Mouse (Mus musculus): ENCODE measurements around the gene Npm3. TPM values are rescaled to one million over a fixed set of nuclear protein-coding genes. Genes with fewer than 3 reads are reported as not detected.

Gene Npm3
- polyA plus RNA-seq, 1 experiment from 2014 or later: 9.4 TPM

DNA sequence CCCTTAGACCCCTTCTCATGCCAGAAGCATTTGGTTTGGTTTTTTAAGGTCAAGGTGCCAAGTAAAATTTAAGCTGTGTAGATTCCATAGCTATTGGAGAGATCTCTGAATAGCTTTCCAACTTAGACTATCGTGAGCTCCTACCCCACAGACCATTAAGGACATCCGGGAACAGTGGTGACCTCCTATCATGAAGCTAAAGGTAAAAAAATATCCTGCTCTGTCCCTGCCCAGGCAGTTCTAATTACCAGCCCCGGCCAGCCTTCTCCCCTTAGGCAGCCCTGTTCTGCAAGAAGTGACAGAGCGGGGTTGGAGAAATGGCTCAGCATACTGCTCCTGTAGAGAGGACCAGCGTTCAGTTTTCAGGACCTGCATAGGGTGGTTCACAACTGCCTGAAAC lies 10.9 kb downstream of the Npm3 start:
- peaks cover 83% of the 10 kb centered on the region for H3K4me1 ChIP-seq
- peaks cover 100% of the 10 kb centered on the region for H3K27me3 ChIP-seq (ENCODE audit: low read depth, poor library complexity, severe bottlenecking)
- H3K36me3 ChIP-seq: no peaks in the 10 kb centered on the region
- 0 out of 2 replicates have a peak overlapping the region, but pooled peaks have one; percentile 7 for H3K4me3 ChIP-seq
- WGBS: 53% methylated on average over 5 of the region's 5 CpGs
- DNase-seq (ENCODE audit: low spot score): no peak
- no peaks in the 10 kb centered on the region for H3K9me3 ChIP-seq (replicated peaks)
- no peak overlapping the region for H3K27ac ChIP-seq (replicated peaks)

- peak overlapping the region; percentile 47 for H3K4me3 ChIP-seq
- no peak for DNase-seq (ENCODE audit: low spot score)
These were observed 11.4 kb downstream of the Npm3 start for GRCm38 (mm10) chr19:45737846-45738484.

GRCm38 (mm10) chr19:45737208-45737845 lies 12.1 kb downstream of the Npm3 start:
- peak overlapping the region; percentile 56 for H3K27ac ChIP-seq (replicated peaks)
- peak; percentile 66 for DNase-seq (ENCODE audit: low spot score)
- H3K27me3 ChIP-seq (ENCODE audit: low read depth, poor library complexity, severe bottlenecking): peaks cover 100% of the 10 kb centered on the region
- H3K4me3 ChIP-seq: peak overlapping the region; percentile 47
- WGBS: 4% methylated on average over 23 of the region's 23 CpGs
- H3K9me3 ChIP-seq (replicated peaks): no peaks in the 10 kb centered on the region
- H3K4me1 ChIP-seq: peaks cover 75% of the 10 kb centered on the region
- H3K36me3 ChIP-seq: no peaks in the 10 kb centered on the region

More at GRCm38 (mm10) chr19:45737846-45738484, 11.4 kb downstream of the Npm3 start:
- no peaks in the 10 kb centered on the region for H3K36me3 ChIP-seq
- WGBS: 55% methylated on average over 10 of the region's 10 CpGs
- no peaks in the 10 kb centered on the region for H3K9me3 ChIP-seq (replicated peaks)
- H3K27me3 ChIP-seq (ENCODE audit: low read depth, poor library complexity, severe bottlenecking): peaks cover 100% of the 10 kb centered on the region
- H3K27ac ChIP-seq (replicated peaks): no peak overlapping the region
- H3K4me1 ChIP-seq: peaks cover 81% of the 10 kb centered on the region

GRCm38 (mm10) chr19:45736855-45737207 lies 12.6 kb downstream of the Npm3 start:
- under 1% methylated on average over 28 of the region's 28 CpGs for WGBS
- Histone ChIP-seq H3K27me3 (ENCODE audit: low read depth, poor library complexity, severe bottlenecking) (peaks cover 100% of the 10 kb centered on the region), H3K9me3 (replicated peaks) (no peaks in the 10 kb centered on the region), H3K4me1 (peaks cover 70% of the 10 kb centered on the region), H3K36me3 (no peaks in the 10 kb centered on the region), H3K4me3 (peak overlapping the region; percentile 47), H3K27ac (replicated peaks) (peak overlapping the region; percentile 56)
- no peak for DNase-seq (ENCODE audit: low spot score)

DNA sequence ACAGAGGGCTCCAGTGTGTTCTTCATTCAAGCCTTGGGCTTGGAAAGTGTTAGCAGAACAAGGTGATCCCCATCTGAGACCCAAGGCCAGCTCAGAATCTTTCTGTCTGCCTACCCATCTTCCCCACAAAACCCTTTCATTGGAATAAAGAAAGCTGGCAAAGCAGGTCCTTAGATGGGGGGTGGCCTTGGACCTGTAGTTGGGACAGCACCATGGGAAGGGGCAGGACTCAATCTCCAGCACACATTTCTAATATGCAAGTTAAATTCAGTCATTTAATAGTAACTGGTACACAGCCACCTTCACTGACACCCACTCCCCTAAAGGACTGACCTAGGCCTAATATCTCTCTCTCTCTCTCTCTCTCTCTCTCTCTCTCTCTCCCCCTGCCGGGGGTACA lies 13.2 kb downstream of the Npm3 start:
- 21% methylated on average over 1 of the region's 1 CpGs for WGBS
- DNase-seq (ENCODE audit: low spot score): no peak

GRCm38 (mm10) chr19:45734762-45735161 lies 14.6 kb downstream of the Npm3 start:
- Histone ChIP-seq H3K4me1 (peaks cover 60% of the 10 kb centered on the region), H3K36me3 (no peaks in the 10 kb centered on the region)
- no peak for DNase-seq (ENCODE audit: low spot score)

More for the DNA sequence above, 13.2 kb downstream of the Npm3 start:
- Histone ChIP-seq H3K36me3 (no peaks in the 10 kb centered on the region), H3K4me1 (peaks cover 64% of the 10 kb centered on the region), H3K27ac (replicated peaks) (no peak overlapping the region), H3K9me3 (replicated peaks) (no peaks in the 10 kb centered on the region), H3K4me3 (peak overlapping the region; percentile 47; the same call in 1 of the 2 replicates), H3K27me3 (ENCODE audit: low read depth, poor library complexity, severe bottlenecking) (peaks cover 100% of the 10 kb centered on the region)

GRCm38 (mm10) chr19:45734191-45734590 lies 15.2 kb downstream of the Npm3 start:
- DNase-seq (ENCODE audit: low spot score): no peak

More at GRCm38 (mm10) chr19:45734762-45735161, 14.6 kb downstream of the Npm3 start:
- H3K27ac ChIP-seq (replicated peaks): no peak overlapping the region
- H3K9me3 ChIP-seq (replicated peaks): no peaks in the 10 kb centered on the region
- H3K4me3 ChIP-seq: no peak overlapping the region
- 46% methylated on average over 7 of the region's 7 CpGs for WGBS
- H3K27me3 ChIP-seq (ENCODE audit: low read depth, poor library complexity, severe bottlenecking): peaks cover 100% of the 10 kb centered on the region

GRCm38 (mm10) chr19:45733564-45733963 lies 15.8 kb downstream of the Npm3 start:
- no peak for DNase-seq (ENCODE audit: low spot score)
- Histone ChIP-seq H3K9me3 (replicated peaks) (no peaks in the 10 kb centered on the region), H3K4me3 (no peak overlapping the region), H3K4me1 (peaks cover 55% of the 10 kb centered on the region), H3K36me3 (no peaks in the 10 kb centered on the region), H3K27ac (replicated peaks) (no peak overlapping the region), H3K27me3 (ENCODE audit: low read depth, poor library complexity, severe bottlenecking) (peaks cover 100% of the 10 kb centered on the region)
- 14% methylated on average over 10 of the region's 10 CpGs for WGBS

More at GRCm38 (mm10) chr19:45734191-45734590, 15.2 kb downstream of the Npm3 start:
- WGBS: 67% methylated on average over 5 of the region's 5 CpGs
- Histone ChIP-seq H3K36me3 (no peaks in the 10 kb centered on the region), H3K9me3 (replicated peaks) (no peaks in the 10 kb centered on the region), H3K27me3 (ENCODE audit: low read depth, poor library complexity, severe bottlenecking) (peaks cover 100% of the 10 kb centered on the region), H3K4me1 (peaks cover 57% of the 10 kb centered on the region), H3K4me3 (no peak overlapping the region), H3K27ac (replicated peaks) (no peak overlapping the region)

DNA sequence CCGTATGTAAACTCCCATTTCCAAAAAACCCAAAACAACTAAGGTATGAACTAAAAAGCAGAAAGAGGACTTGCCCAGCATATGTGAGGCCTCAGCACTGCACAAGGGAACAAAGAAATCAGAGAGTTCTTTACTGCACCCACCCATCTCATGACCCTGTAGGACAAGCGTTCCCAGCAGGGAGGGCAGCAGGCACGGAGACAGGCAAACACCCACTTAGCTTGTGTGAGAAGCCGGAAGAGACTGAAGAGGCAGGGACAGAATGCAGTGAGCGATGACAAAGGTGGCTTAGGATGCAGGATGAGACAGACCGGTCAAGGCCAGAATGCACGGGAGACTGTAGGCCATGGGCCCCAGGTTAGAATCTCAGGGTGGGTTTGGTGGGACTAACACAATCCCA lies 17.7 kb downstream of the Npm3 start:
- peaks cover 100% of the 10 kb centered on the region for H3K27me3 ChIP-seq (ENCODE audit: low read depth, poor library complexity, severe bottlenecking)
- 88% methylated on average over 7 of the region's 7 CpGs for WGBS
- no peaks in the 10 kb centered on the region for H3K9me3 ChIP-seq (replicated peaks)
- no peak overlapping the region for H3K4me3 ChIP-seq
- no peak overlapping the region for H3K27ac ChIP-seq (replicated peaks)
- peaks cover 39% of the 10 kb centered on the region for H3K4me1 ChIP-seq
- no peak for DNase-seq (ENCODE audit: low spot score)
- H3K36me3 ChIP-seq: no peaks in the 10 kb centered on the region

- Histone ChIP-seq H3K27ac (replicated peaks) (no peak overlapping the region), H3K4me1 (peaks cover 27% of the 10 kb centered on the region), H3K36me3 (no peaks in the 10 kb centered on the region), H3K4me3 (no peak overlapping the region), H3K9me3 (replicated peaks) (no peaks in the 10 kb centered on the region), H3K27me3 (ENCODE audit: low read depth, poor library complexity, severe bottlenecking) (peaks cover 100% of the 10 kb centered on the region)
- 79% methylated on average over 8 of the region's 8 CpGs for WGBS
- DNase-seq (ENCODE audit: low spot score): no peak
These were observed 19.3 kb downstream of the Npm3 start for GRCm38 (mm10) chr19:45730042-45730441.

DNA sequence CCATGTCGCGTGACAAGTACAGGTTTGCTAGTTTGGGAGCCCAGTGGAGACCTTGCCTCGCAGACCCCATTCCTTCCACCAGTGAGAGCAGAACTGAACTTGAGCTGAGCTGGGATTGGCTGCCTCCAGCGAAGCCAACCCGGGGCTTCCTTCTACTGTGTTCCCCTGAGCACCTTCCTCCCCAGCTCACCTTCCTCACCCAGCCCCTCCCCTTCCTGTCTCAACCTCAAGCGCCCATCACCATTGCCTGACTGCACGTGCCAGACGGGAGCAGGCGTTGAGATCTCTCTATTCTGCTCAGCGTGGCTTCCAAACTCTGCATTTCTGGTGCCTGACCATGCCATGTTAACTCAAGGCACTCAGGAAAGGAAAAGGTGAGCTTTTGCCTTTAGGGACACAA lies 22.2 kb downstream of the Npm3 start:
- Histone ChIP-seq H3K4me3 (no peak overlapping the region), H3K4me1 (peaks cover 8% of the 10 kb centered on the region), H3K27ac (replicated peaks) (no peak overlapping the region), H3K27me3 (ENCODE audit: low read depth, poor library complexity, severe bottlenecking) (peaks cover 100% of the 10 kb centered on the region), H3K9me3 (replicated peaks) (no peaks in the 10 kb centered on the region), H3K36me3 (no peaks in the 10 kb centered on the region)
- 78% methylated on average over 10 of the region's 10 CpGs for WGBS
- no peak for DNase-seq (ENCODE audit: low spot score)

DNA sequence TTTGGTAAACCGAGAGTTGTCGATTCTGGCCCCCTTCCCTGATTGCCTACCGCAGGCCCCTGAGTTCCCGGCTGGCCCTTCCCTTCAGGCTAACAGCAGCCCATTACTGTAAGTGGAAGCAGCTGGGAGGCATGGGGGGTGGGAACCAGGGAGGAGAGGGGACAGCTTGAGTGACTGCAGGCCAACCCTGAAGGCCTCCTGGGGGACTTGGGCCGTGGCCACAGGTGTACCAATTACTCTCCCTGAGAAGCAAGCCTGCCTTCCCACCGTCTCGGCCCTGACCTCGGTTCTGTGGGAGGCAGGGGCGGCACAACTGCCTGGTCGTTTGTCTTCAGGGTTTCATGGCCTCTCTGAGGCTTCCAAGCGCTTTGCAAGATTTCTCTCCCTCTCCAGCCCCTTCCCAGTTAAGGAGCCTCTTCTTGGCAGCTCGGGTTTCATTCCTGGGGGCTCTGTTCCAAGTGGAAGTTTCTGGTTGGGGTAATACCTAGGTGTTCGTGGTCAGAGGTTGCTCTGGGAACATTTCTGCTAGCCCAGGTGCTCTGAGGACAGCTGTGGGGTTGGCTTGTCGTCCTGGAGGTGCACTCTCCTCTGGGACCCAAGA lies 23.6 kb downstream of the Npm3 start:
- no peak overlapping the region for H3K27ac ChIP-seq (replicated peaks)
- WGBS: 62% methylated on average over 14 of the region's 14 CpGs

GRCm38 (mm10) chr19:45722188-45722587 lies 27.2 kb downstream of the Npm3 start:
- WGBS: 77% methylated on average over 5 of the region's 5 CpGs
- peaks cover 100% of the 10 kb centered on the region for H3K27me3 ChIP-seq (ENCODE audit: low read depth, poor library complexity, severe bottlenecking)
- no peak for DNase-seq (ENCODE audit: low spot score)

More for the DNA sequence above, 23.6 kb downstream of the Npm3 start:
- H3K36me3 ChIP-seq: no peaks in the 10 kb centered on the region
- H3K4me3 ChIP-seq: no peak overlapping the region
- no peak for DNase-seq (ENCODE audit: low spot score)
- no peaks in the 10 kb centered on the region for H3K9me3 ChIP-seq (replicated peaks)
- H3K4me1 ChIP-seq: peaks cover 8% of the 10 kb centered on the region
- H3K27me3 ChIP-seq (ENCODE audit: low read depth, poor library complexity, severe bottlenecking): peaks cover 100% of the 10 kb centered on the region

More at GRCm38 (mm10) chr19:45722188-45722587, 27.2 kb downstream of the Npm3 start:
- H3K27ac ChIP-seq (replicated peaks): no peak overlapping the region
- H3K36me3 ChIP-seq: no peaks in the 10 kb centered on the region
- H3K9me3 ChIP-seq (replicated peaks): no peaks in the 10 kb centered on the region
- H3K4me1 ChIP-seq: peaks cover 20% of the 10 kb centered on the region
- no peak overlapping the region for H3K4me3 ChIP-seq

All from midbrain, embryonic 10.5 days (tissue).